Mouse (Mus musculus): ENCODE results near the gene Mre11a.

DNA sequence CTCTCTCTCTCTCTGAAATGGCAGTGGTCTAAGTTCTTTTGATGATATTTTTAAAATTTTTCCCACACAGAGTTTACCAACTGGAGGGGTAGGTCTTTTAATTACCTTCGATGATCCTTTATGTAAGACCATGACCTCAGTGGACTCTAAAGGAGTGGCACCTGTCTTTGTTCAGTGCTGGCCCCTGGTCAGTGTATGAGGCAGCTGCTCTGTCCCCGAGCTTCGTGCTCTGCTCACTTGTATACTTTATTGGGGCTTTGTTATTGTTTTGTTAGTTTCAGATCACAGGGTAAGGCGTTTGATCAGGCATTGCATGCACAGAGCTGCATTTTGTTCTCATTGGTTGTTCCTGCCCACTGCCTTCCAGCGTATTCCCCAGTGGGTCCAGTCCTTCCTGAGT is 55.5 kb downstream of the Mre11a start:
- no peak for TF ChIP-seq POLR2A (IDR thresholded peaks at IDR 0.05; ENCODE audit: borderline replicate concordance, extremely low read depth, insufficient read depth, insufficient read length, poor library complexity, severe bottlenecking)
- no peak for TF ChIP-seq CTCF (IDR thresholded peaks at IDR 0.05; ENCODE audit: borderline replicate concordance, extremely low read depth, insufficient read depth, insufficient read length)

All from brain, embryonic 14.5 days (tissue).